Mouse (Mus musculus) heart, embryonic 10.5 days (tissue): ENCODE measurements around the gene Abtb2. TPM values are rescaled to one million over a fixed set of nuclear protein-coding genes. Genes with fewer than 3 reads are reported as not detected.

Experiments
- DNase-seq: peaks from one replicate; pipeline ENCODE4 v3.0.0-alpha.2; 2017; ENCODE audit warnings: low spot score
- H3K27ac ChIP-seq: fragments of 300-500 bp; sonication (generic); 2 replicates; pipeline ENCODE4 v1.5.1; 2016; ENCODE audit warnings: mild to moderate bottlenecking
- H3K27me3 ChIP-seq: fragments of 300-500 bp; sonication (generic); 2 replicates; pipeline ENCODE4 v1.6.1; 2016; ENCODE audit warnings: mild to moderate bottlenecking; ENCODE audit not compliant: poor library complexity, insufficient read depth, severe bottlenecking
- H3K36me3 ChIP-seq: fragments of 300-500 bp; sonication (generic); 2 replicates; pipeline ENCODE4 v1.6.1; 2016; ENCODE audit warnings: mild to moderate bottlenecking, moderate library complexity
- H3K4me1 ChIP-seq: fragments of 300-500 bp; sonication (generic); 2 replicates; pipeline ENCODE4 v1.6.1; 2016; ENCODE audit warnings: mild to moderate bottlenecking
- H3K4me3 ChIP-seq: fragments of 300-500 bp; sonication (generic); 2 replicates; pipeline ENCODE4 v1.5.1; 2016; ENCODE audit warnings: mild to moderate bottlenecking, moderate library complexity
- H3K9me3 ChIP-seq: fragments of 300-500 bp; sonication (generic); 2 replicates; pipeline ENCODE4 v1.6.1; 2016; ENCODE audit warnings: mild to moderate bottlenecking, moderate library complexity
- WGBS: fragments of 180-500 bp; shearing (Covaris S2); methylation state at CpG from one replicate; pipeline ENCODE4 v1.1.7; 2016; 5-methylcytosine and 5-hydroxymethylcytosine counted together
- polyA plus RNA-seq: library from polyadenylated mRNA; unstranded; fragments of >200 nt; fragmentation: Nextera tagmentation; extraction: Ambion mirVana; gene quantifications from 2 replicates; pipeline ENCODE4 v1.2.1, GENCODE M21; 2016

Abtb2 gene
- polyA plus RNA-seq, 1 experiment from 2014 or later, result 19.0 TPM

GRCm38 (mm10) chr2:103590645-103591044, 24.5 kb downstream of the Abtb2 start:
- Histone ChIP-seq H3K9me3 (no peaks in the 10 kb centered on the region), H3K36me3 (no peaks in the 10 kb centered on the region), H3K4me3 (no peak overlapping the region), H3K4me1 (peaks cover 96% of the 10 kb centered on the region), H3K27me3 (no peaks in the 10 kb centered on the region), H3K27ac (no peak overlapping the region)
- WGBS, result 72% methylated on average over 7 of the region's 7 CpGs
- no peak for DNase-seq

GRCm38 (mm10) chr2:103591742-103592590, 25.9 kb downstream of the Abtb2 start:
- DNase-seq, result peak; percentile 91
- no peaks in the 10 kb centered on the region for H3K36me3 ChIP-seq
- H3K27me3 ChIP-seq, result no peaks in the 10 kb centered on the region
- peak overlapping the region; percentile 63 for H3K27ac ChIP-seq
- H3K9me3 ChIP-seq, result no peaks in the 10 kb centered on the region
- H3K4me3 ChIP-seq, result peak overlapping the region; percentile 27; the same call in 1 of the 2 replicates
- H3K4me1 ChIP-seq, result peaks cover 100% of the 10 kb centered on the region
- 26% methylated on average over 9 of the region's 9 CpGs for WGBS

GRCm38 (mm10) chr2:103592591-103592929, 26.4 kb downstream of the Abtb2 start:
- H3K36me3 ChIP-seq, result no peaks in the 10 kb centered on the region
- 36% methylated on average over 3 of the region's 3 CpGs for WGBS
- H3K9me3 ChIP-seq, result no peaks in the 10 kb centered on the region
- H3K27ac ChIP-seq, result peak overlapping the region; percentile 63; the same call in 1 of the 2 replicates
- H3K27me3 ChIP-seq, result no peaks in the 10 kb centered on the region
- peaks cover 100% of the 10 kb centered on the region for H3K4me1 ChIP-seq
- no peak for DNase-seq
- peak overlapping the region; percentile 27; the same call in 1 of the 2 replicates for H3K4me3 ChIP-seq

- Histone ChIP-seq H3K27ac (peak overlapping the region; percentile 59), H3K4me3 (peak overlapping the region; percentile 1; the same call in 1 of the 2 replicates)
These were observed 28.5 kb downstream of the Abtb2 start for GRCm38 (mm10) chr2:103594592-103595011.

GRCm38 (mm10) chr2:103595028-103595651, 29.0 kb downstream of the Abtb2 start:
- H3K4me1 ChIP-seq, result peaks cover 100% of the 10 kb centered on the region
- peak overlapping the region; percentile 59 for H3K27ac ChIP-seq
- no peaks in the 10 kb centered on the region for H3K9me3 ChIP-seq
- no peaks in the 10 kb centered on the region for H3K36me3 ChIP-seq
- WGBS, result 46% methylated on average over 5 of the region's 5 CpGs
- H3K4me3 ChIP-seq, result peak overlapping the region; percentile 1; the same call in 1 of the 2 replicates
- H3K27me3 ChIP-seq, result no peaks in the 10 kb centered on the region
- DNase-seq, result no peak

More at GRCm38 (mm10) chr2:103594592-103595011, 28.5 kb downstream of the Abtb2 start:
- H3K4me1 ChIP-seq, result peaks cover 100% of the 10 kb centered on the region
- WGBS, result 60% methylated on average over 6 of the region's 6 CpGs
- H3K27me3 ChIP-seq, result no peaks in the 10 kb centered on the region
- no peaks in the 10 kb centered on the region for H3K9me3 ChIP-seq
- DNase-seq, result no peak
- H3K36me3 ChIP-seq, result no peaks in the 10 kb centered on the region

GRCm38 (mm10) chr2:103599296-103599695, 33.2 kb downstream of the Abtb2 start:
- Histone ChIP-seq H3K36me3 (no peaks in the 10 kb centered on the region), H3K9me3 (no peaks in the 10 kb centered on the region), H3K27me3 (no peaks in the 10 kb centered on the region), H3K4me1 (peaks cover 100% of the 10 kb centered on the region), H3K27ac (peak overlapping the region; percentile 79; the same call in 1 of the 2 replicates), H3K4me3 (peak overlapping the region; percentile 20; the same call in 1 of the 2 replicates)
- 69% methylated on average over 1 of the region's 1 CpGs for WGBS
- no peak for DNase-seq

GRCm38 (mm10) chr2:103600165-103600891, 34.2 kb downstream of the Abtb2 start:
- Histone ChIP-seq H3K4me3 (peak overlapping the region; percentile 20), H3K4me1 (peaks cover 100% of the 10 kb centered on the region), H3K27ac (peak overlapping the region; percentile 79), H3K9me3 (no peaks in the 10 kb centered on the region), H3K36me3 (no peaks in the 10 kb centered on the region), H3K27me3 (no peaks in the 10 kb centered on the region)
- 45% methylated on average over 8 of the region's 8 CpGs for WGBS
- peak; percentile 73 for DNase-seq

- Histone ChIP-seq H3K4me1 (peaks cover 96% of the 10 kb centered on the region), H3K36me3 (no peaks in the 10 kb centered on the region)
- WGBS, result 60% methylated on average over 1 of the region's 1 CpGs
These were observed 35.0 kb downstream of the Abtb2 start for GRCm38 (mm10) chr2:103601126-103601525.

GRCm38 (mm10) chr2:103601531-103601930, 35.4 kb downstream of the Abtb2 start:
- WGBS, result 49% methylated on average over 1 of the region's 1 CpGs
- Histone ChIP-seq H3K9me3 (no peaks in the 10 kb centered on the region), H3K27ac (peak overlapping the region; percentile 79), H3K36me3 (no peaks in the 10 kb centered on the region), H3K4me3 (no peak overlapping the region), H3K4me1 (peaks cover 92% of the 10 kb centered on the region), H3K27me3 (no peaks in the 10 kb centered on the region)
- peak; percentile 69 for DNase-seq

More at GRCm38 (mm10) chr2:103601126-103601525, 35.0 kb downstream of the Abtb2 start:
- peak overlapping the region; percentile 79; the same call in 1 of the 2 replicates for H3K27ac ChIP-seq
- no peak for DNase-seq
- no peak overlapping the region; the same call in 1 of the 2 replicates for H3K4me3 ChIP-seq
- H3K9me3 ChIP-seq, result no peaks in the 10 kb centered on the region
- no peaks in the 10 kb centered on the region for H3K27me3 ChIP-seq

GRCm38 (mm10) chr2:103603209-103603608, 37.1 kb downstream of the Abtb2 start:
- H3K4me3 ChIP-seq, result peak overlapping the region; percentile 37
- 36% methylated on average over 3 of the region's 3 CpGs for WGBS
- peak; percentile 92 for DNase-seq
- peaks cover 85% of the 10 kb centered on the region for H3K4me1 ChIP-seq
- no peaks in the 10 kb centered on the region for H3K27me3 ChIP-seq
- peak overlapping the region; percentile 83 for H3K27ac ChIP-seq
- H3K9me3 ChIP-seq, result no peaks in the 10 kb centered on the region
- peaks cover 2% of the 10 kb centered on the region; the same call in 1 of the 2 replicates for H3K36me3 ChIP-seq

- WGBS, result 3% methylated on average over 1 of the region's 1 CpGs
- no peaks in the 10 kb centered on the region for H3K27me3 ChIP-seq
- H3K27ac ChIP-seq, result peak overlapping the region; percentile 83
- peak; percentile 91 for DNase-seq
- H3K36me3 ChIP-seq, result peaks cover 3% of the 10 kb centered on the region; the same call in 1 of the 2 replicates
- H3K9me3 ChIP-seq, result no peaks in the 10 kb centered on the region
- H3K4me3 ChIP-seq, result peak overlapping the region; percentile 37
- H3K4me1 ChIP-seq, result peaks cover 85% of the 10 kb centered on the region
These were observed 37.8 kb downstream of the Abtb2 start for GRCm38 (mm10) chr2:103603869-103604268.

- Histone ChIP-seq H3K9me3 (no peaks in the 10 kb centered on the region), H3K36me3 (peaks cover 3% of the 10 kb centered on the region; the same call in 1 of the 2 replicates), H3K4me3 (no peak overlapping the region), H3K27ac (no peak overlapping the region), H3K4me1 (peaks cover 78% of the 10 kb centered on the region), H3K27me3 (no peaks in the 10 kb centered on the region)
- DNase-seq, result no peak
- WGBS, result 82% methylated on average over 4 of the region's 4 CpGs
These were observed 39.8 kb downstream of the Abtb2 start for GRCm38 (mm10) chr2:103605805-103606498.
